Mouse (Mus musculus) lung, postnatal 0 days (tissue): ENCODE results near the gene Palld.

Source experiments
- CTCF ChIP-seq: IDR thresholded peaks from 2 replicates; pipeline ENCODE4 v1.5.1; 2016; ENCODE audit warnings: antibody characterized with exemption, mild to moderate bottlenecking
- EP300 ChIP-seq: IDR thresholded peaks from 2 replicates; pipeline ENCODE4 v1.6.1; 2016; ENCODE audit warnings: antibody characterized with exemption, mild to moderate bottlenecking, control low read depth

DNA sequence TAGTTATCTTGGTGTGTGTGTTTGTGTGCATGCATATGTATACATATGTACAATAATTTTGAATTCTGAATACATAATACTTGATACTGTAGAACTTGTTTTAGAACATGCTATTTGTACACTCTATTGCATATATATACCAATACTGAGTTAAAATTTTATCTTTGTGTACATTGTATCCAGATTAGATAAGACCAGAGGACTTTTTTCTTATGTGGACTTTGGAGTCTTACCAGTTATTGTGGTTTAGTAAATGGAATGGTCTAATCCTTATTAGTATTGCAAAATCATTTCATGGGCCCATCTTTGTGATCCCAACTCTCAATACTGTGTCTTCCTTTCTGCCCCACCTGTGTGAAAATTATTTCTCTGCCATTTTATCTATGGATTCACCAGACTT is 400.2 kb downstream of the Palld start:
- TF ChIP-seq CTCF = no peak
- no peak for TF ChIP-seq EP300
